Mouse (Mus musculus) WW6 (cell line): ENCODE results near the gene Kcna5.
A peak's percentile ranks its signal among the peaks of the same experiment; 100 is the strongest.

Source experiments
- DNase-seq: peaks from one replicate; pipeline ENCODE4 v3.0.0-alpha.2; 2013; ENCODE audit warnings: low read depth, low spot score

The Kcna5 gene

GRCm38 (mm10) chr6:126535208-126535910, at the start of gene Kcna5:
TSS of gene Kcna5 (minus strand) at chr6:126535412.
- no peak for DNase-seq

- no peak for DNase-seq
Observed at GRCm38 (mm10) chr6:126583075-126583474, 47.9 kb upstream of the Kcna5 start.

GRCm38 (mm10) chr6:126581632-126582031, 46.4 kb upstream of the Kcna5 start:
- DNase-seq = no peak

- DNase-seq = no peak
Observed at GRCm38 (mm10) chr6:126580571-126580970, 45.4 kb upstream of the Kcna5 start.

GRCm38 (mm10) chr6:126577415-126577814, 42.2 kb upstream of the Kcna5 start:
- DNase-seq = no peak

- no peak for DNase-seq
Observed at GRCm38 (mm10) chr6:126576566-126576965, 41.4 kb upstream of the Kcna5 start.

GRCm38 (mm10) chr6:126574778-126575177, 39.6 kb upstream of the Kcna5 start:
- no peak for DNase-seq

GRCm38 (mm10) chr6:126573021-126573420, 37.8 kb upstream of the Kcna5 start:
- no peak for DNase-seq

GRCm38 (mm10) chr6:126569809-126570208, 34.6 kb upstream of the Kcna5 start:
- no peak for DNase-seq

- DNase-seq = no peak
Observed at GRCm38 (mm10) chr6:126568046-126568830, 33.0 kb upstream of the Kcna5 start.

GRCm38 (mm10) chr6:126567326-126567725, 32.1 kb upstream of the Kcna5 start:
- DNase-seq = no peak

- DNase-seq = no peak
Observed at GRCm38 (mm10) chr6:126564376-126564775, 29.2 kb upstream of the Kcna5 start.

GRCm38 (mm10) chr6:126563898-126564297, 28.7 kb upstream of the Kcna5 start:
- DNase-seq = peak; percentile 77

- no peak for DNase-seq
Observed at GRCm38 (mm10) chr6:126561702-126562101, 26.5 kb upstream of the Kcna5 start.

- DNase-seq = no peak
Observed at GRCm38 (mm10) chr6:126560696-126561095, 25.5 kb upstream of the Kcna5 start.

- DNase-seq = no peak
Observed at GRCm38 (mm10) chr6:126560036-126560435, 24.8 kb upstream of the Kcna5 start.

GRCm38 (mm10) chr6:126558276-126558675, 23.1 kb upstream of the Kcna5 start:
- no peak for DNase-seq

- no peak for DNase-seq
Observed at GRCm38 (mm10) chr6:126553812-126554211, 18.6 kb upstream of the Kcna5 start.

- no peak for DNase-seq
Observed at GRCm38 (mm10) chr6:126551862-126552395, 16.7 kb upstream of the Kcna5 start.

- DNase-seq = no peak
Observed at GRCm38 (mm10) chr6:126544107-126545036, 9.2 kb upstream of the Kcna5 start.

GRCm38 (mm10) chr6:126542724-126543123, 7.5 kb upstream of the Kcna5 start:
- DNase-seq = no peak

- DNase-seq = no peak
Observed at GRCm38 (mm10) chr6:126537512-126537911, 2.3 kb upstream of the Kcna5 start.
